Mouse (Mus musculus): Measurements from ENCODE around the gene Fut4. TPM values are rescaled to one million over a fixed set of nuclear protein-coding genes. Genes with fewer than 3 reads are reported as not detected.

The Fut4 gene
- polyA plus RNA-seq, 1 experiment from 2014 or later: 0.72 TPM

Other genes starting within 250 kb of the Fut4 start
- 3.4 and 3.9 TPM in 2 replicates for gene Amotl1, start 107.3 kb downstream of the Fut4 start, polyA plus RNA-seq (2016; fragmentation: Nextera tagmentation; extraction: Ambion mirVana)
- gene Piwil4, start 11.7 kb downstream of the Fut4 start, polyA plus RNA-seq (2016; fragmentation: Nextera tagmentation; extraction: Ambion mirVana): 0.06 and 0.11 TPM in 2 replicates
- not detected in 2 replicates for gene 1700012B09Rik, start 18.6 kb upstream of the Fut4 start, polyA plus RNA-seq (2016; fragmentation: Nextera tagmentation; extraction: Ambion mirVana)
- gene Mre11a, start 32.3 kb upstream of the Fut4 start, polyA plus RNA-seq (2016; fragmentation: Nextera tagmentation; extraction: Ambion mirVana): 26.7 and 31.1 TPM in 2 replicates
- 38.4 and 44.0 TPM in 2 replicates for gene Ankrd49, start 32.5 kb upstream of the Fut4 start, polyA plus RNA-seq (2016; fragmentation: Nextera tagmentation; extraction: Ambion mirVana)
- 0.07 TPM in 1 of 2 replicates, not detected in the other for gene Gpr83, start 107.8 kb upstream of the Fut4 start, polyA plus RNA-seq (2016; fragmentation: Nextera tagmentation; extraction: Ambion mirVana)
- not detected in 2 replicates for gene Izumo1r, start 151.6 kb upstream of the Fut4 start, polyA plus RNA-seq (2016; fragmentation: Nextera tagmentation; extraction: Ambion mirVana)

All from liver, embryonic 12.5 days (tissue).